Mouse (Mus musculus): ENCODE data around the gene Mblac2. TPM values are rescaled to one million over a fixed set of nuclear protein-coding genes. Genes with fewer than 3 reads are reported as not detected.
"Not testable (repeated sequence)": the region's sequence is repeated elsewhere in the genome, so short reads cannot be mapped to it uniquely, and the experiment has no call there.

Gene Mblac2
- total RNA-seq (2015) (2.7 and 3.0 TPM in 2 replicates), total RNA-seq (2017) (2.7 and 3.0 TPM in 2 replicates)

DNA sequence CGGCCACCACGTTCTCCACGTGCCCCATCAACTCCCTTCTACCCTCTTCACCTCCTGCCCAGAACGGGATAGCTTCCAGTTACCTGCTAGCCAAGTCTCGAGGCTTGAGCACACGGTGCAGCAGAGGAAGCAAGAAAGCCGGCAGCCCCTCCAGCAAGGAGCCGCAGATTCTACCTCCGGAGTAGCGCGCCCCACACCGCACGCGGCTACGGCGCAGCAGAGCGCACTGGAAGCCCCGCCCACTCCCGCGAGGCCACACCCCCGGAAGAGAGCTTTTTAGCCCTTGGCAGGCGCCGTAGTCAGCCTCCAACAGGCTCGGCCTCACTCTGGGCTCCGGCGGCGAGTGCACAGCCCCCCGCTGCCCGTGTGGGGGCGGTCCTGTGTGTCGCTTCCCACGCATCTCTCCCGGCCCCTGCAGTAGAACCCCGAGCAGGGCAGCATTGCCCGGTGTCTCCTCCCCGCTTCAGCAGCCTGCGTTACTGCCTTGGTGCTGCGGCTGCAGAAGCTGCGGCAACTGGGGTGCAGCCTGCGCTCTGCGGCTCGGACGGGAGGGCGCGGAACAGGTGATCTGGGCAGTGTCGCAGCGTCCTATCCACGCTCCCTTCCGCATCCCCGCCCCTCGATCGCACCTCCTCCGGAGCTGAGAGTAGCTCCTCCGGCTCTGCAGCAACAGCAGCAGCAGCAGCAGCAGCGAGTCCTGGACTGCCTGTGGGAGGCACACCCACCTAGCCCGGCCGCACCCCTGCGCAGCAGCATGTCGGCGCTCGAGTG lies at the start of gene Mblac2, which contains the start of gene Polr3g:
Gene Mblac2 (plus strand): TSS at position 567 of the 771 bp plus-strand sequence.
Gene Polr3g (minus strand): TSS at position 239 of the 771 bp plus-strand sequence.
- peak; percentile 81 for ATAC-seq (ENCODE audit: poor library complexity, severe bottlenecking)

DNA sequence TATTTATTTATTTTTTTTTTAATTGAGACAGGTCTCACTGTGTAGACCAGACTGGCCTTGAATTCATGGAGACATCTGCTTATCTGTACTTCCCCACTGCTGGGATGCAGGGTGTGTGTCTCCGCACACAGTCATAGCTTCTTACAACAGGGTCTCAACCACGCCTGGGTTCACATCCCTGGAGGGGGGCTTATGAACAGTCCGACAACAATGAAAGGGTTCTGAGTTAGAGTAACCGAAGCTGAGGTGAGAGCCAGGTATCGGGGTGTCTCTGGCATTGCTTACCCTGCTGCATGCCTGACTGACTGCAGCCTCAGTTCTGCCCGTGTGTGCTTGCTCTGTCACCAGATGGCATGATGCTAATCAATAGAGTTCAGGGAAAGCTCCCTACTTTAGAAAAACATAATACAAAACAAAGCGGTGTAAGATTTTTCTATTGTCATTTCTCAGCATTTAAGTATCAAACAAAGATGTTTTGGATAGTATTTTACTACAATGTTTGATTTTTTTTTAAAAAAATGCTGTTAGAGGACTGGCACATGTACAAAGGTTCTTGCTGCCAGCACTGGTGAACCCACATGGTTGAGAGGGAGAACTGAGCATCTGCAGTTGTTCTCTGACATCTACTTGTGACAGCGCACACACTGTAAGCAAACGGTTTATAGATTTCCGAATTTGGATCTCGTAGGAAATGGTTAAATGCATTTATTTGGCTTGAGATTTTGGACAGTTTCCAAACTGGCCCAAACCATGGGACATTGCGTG lies 47.4 kb upstream of the Mblac2 start:
- no peak for ATAC-seq (ENCODE audit: poor library complexity, severe bottlenecking)

DNA sequence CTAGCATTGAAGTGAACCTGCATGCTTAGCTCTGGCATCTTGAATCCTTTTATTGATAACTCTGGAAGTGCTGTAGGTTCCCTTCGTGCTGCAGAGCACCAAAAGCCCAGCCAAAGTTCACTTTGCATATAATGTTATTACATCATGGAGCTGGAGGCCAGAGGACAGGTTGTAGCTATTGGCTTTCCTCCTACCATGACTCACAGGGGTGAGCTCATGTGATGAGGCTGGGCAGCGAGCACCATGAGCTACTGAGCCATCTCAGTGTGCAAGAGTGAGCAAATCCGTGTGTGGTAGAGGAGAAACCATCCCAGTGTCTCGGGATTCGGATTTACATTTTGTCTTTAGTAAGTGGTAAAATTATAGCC lies 46.8 kb upstream of the Mblac2 start:
- ATAC-seq (ENCODE audit: poor library complexity, severe bottlenecking), result no peak

DNA sequence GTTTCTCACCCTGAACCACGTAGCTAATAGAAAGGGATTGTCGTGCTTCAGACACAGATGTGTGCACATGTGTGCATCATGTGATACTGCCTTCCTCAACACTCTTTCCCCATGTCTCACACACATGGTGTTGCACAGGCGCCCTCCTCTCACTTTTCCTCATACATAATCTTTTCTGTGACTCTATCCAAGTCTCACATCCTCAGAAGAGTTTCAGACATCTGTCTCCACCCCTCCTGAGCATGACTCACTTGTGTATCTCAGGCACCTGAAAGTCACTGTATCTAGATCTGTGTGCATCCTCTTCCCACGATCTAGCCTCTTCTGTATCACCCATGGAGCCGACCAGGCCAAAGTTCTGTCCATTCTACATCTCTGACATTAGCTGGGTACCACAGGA lies 43.4 kb upstream of the Mblac2 start:
- no peak for ATAC-seq (ENCODE audit: poor library complexity, severe bottlenecking)

DNA sequence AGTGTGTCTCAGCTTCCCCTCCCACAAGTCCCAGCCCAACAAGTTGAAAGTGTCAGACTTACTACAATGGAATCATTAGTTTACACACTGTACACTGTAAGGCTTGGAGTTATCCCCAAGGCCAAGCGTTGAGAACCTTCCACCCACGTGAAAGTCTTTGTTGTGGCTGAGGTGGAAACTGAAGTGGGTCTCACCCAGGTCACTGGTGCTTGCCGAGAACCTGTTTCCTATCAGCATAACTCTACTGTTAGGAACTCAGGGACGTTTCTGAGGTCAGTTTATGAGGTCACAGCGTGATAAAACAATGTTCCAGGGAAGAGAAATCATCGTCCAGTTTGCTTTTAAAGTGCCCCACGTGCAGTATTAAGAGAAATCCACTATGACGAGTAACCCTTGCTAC lies 35.8 kb upstream of the Mblac2 start:
- peak; percentile 51 for ATAC-seq (ENCODE audit: poor library complexity, severe bottlenecking)

DNA sequence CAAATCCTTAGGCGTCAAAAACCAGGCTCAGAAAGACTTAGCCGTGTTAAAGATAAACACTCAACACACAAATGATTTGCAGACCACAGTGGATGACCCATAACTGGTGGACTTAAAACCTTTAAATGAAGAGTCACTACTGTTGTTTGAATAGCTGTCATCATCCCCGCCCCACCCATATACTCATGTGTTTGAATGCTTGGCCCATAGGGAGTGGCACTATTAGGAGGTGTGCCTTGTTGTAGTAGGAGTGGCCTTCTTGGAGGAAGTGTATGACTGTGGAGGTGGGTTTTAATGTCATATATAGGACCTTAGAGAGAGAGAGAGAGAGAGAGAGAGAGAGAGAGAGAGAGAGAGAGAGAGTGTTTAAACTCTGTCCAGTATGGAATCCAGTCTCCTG lies 28.0 kb upstream of the Mblac2 start:
- no peak for ATAC-seq (ENCODE audit: poor library complexity, severe bottlenecking)

DNA sequence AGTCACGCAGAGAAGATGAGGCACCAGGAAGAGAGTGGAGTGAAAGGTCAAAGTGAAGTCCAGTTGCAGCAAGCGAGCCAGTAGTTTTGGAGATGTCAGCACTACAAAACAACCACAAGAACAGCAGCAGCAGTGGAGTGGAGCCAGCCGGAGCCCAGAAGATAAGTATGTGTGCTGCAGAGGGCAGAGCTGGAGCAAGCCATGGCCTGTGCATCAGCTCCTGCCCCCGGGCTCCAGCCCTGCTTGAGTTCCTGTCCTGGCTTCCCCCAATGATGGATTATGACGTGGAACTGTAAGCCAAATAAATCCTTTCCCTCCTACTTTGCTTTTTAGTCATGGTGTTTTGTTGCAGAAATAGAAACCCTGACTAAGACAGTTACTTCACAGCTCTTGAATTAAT lies 26.9 kb upstream of the Mblac2 start:
- ATAC-seq (ENCODE audit: poor library complexity, severe bottlenecking), result no peak

DNA sequence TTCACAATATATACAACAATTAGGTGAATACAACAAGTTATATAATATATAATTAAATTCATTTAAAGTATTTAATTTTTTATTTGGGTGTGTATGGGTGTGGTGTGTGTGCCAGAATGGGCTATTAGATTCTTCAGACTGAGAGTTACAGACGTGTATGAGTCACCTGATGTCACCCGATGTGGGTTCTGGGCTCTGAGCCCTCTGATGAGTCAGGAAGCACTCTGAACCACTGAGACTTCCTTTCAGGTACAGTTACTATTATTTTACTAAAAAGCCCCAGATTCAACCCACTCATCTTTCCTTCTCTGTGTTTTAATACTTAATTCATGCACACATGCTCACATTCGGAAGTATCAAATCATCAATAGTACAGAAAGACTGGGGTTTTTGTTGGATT lies 26.3 kb upstream of the Mblac2 start:
- no peak for ATAC-seq (ENCODE audit: poor library complexity, severe bottlenecking)

DNA sequence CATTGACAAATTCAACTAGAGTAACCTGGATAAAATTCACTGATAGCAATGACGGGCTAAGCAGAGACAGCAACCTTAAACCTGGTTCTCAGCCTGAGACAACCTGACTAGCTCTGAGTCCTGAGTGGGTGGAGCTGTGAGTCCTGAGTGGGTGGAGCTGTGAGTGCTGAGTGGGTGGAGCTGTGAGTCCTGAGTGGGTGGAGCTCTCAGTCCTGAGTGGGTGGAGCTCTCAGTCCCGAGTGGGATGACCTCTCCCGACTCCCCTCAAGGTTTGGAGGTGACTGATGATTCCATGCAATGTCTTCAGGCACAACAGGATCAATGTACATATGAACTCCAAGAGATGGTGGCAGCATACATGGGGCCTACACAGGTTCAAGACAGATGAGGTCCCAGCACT lies 21.6 kb upstream of the Mblac2 start:
- ATAC-seq (ENCODE audit: poor library complexity, severe bottlenecking), result no peak

DNA sequence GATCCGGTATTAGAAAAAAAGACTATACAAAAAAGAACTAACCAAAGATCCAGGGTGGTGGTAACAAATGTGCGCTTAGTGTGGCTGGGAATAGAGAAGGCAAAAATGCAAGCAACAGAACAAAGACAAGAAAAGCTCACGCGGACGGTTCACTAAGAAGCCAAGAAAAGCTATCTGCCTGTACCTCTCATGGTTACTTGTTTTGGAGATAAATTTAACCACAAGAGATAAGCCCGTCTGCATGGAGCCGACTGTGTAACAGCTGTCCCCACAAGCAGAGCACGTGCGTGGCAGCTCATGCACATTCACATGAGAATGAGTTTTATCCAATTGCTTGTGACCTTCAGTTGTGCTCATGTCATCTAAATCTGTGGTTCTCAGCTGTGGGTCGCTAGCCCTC lies 20.7 kb upstream of the Mblac2 start:
- ATAC-seq (ENCODE audit: poor library complexity, severe bottlenecking), result peak; percentile 66

DNA sequence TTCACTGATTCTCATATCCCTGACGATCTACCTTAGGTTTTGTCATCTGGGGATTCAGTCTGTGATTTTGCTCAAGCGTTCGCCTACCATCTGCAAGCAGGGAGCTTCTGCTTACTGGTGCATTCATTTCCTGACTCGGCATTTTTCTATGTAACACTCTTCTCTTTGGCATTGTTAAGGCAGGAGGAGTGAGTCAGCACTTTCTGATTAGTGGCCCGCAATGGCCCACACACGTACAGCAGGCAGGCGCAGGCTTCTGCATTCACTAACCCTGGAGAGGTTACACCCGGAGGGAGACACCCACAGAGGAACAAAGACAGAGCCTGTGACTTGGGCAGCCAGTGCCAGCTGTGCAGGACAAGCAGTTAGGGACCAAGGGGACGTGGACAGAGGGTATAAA lies 19.5 kb upstream of the Mblac2 start:
- peak; percentile 69 for ATAC-seq (ENCODE audit: poor library complexity, severe bottlenecking)

DNA sequence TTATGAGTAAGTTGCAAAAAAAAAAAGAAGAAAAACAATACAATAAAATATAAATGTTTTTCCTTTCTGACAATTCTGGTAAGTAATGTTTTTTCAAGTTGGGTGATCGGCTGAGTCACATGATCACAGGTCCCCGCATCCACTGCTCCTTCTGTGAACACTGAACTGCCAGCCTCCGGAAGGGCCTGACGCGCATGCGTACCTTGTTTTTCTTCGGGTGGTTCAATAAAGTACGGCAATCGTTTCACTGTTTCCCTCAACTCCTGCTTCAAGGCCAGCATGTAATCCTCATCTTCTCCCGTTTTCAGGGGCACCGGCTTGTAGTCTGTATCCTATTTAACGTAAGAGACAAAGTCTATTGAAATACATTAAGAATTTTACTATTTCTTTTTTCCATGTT lies 16.7 kb upstream of the Mblac2 start:
- no peak for ATAC-seq (ENCODE audit: poor library complexity, severe bottlenecking)

DNA sequence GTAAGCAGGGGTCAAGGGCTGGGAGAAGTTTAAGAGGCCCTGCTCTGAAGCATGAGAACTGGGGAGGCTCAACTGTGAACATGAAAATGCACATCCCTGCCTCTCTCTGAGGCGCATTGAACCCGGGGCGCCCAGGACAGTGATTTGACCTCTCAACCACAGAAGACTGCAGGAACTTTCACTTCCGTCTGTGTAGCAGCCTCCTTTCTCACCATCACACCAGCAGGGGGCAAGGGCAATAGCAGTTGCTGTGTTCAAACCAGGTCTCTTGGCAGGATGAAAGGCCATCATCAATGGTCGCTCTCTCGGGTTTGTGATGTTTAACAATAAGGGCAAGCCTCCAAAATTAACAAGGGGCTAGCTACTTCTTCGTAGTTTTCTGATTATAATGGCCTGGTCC lies 8.0 kb upstream of the Mblac2 start:
- ATAC-seq (ENCODE audit: poor library complexity, severe bottlenecking), result peak; percentile 85

DNA sequence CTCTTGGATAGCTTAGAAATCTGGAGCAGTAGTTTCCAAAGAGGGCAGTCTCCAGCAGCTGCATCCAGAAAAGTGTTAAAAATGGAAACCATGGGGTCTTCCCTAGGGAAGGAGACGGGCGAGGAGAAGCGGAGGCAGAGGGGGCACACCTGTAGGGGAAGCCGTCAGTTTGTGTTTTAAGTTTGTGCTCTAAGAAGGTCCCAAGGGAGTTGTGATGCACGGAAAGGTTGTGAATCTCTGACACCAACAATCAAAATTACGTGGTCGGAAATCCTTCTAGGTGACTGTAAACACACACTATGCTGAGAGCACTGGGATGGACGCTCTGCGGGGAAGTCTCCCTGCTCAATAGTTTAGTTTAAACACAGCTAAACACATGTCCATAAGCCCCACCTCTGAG lies 7.5 kb upstream of the Mblac2 start:
- ATAC-seq (ENCODE audit: poor library complexity, severe bottlenecking), result no peak

DNA sequence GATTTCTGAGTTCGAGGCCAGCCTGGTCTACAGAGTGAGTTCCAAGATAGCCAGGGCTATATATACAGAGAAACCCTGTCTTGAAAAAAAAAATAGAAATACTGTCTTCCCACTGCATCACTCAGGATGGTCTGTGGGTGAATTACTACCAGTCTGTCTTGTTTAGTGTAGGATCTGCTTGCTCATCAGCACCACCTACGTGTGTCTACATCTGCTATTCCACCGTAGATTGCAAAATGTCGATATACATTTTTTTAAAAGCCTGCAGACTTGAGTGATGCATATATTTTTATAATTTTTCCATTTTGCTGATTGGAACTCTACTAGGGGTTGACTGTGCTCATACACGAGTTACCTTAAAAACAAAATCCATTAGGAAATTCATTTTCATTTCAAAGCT lies 4.8 kb upstream of the Mblac2 start:
- ATAC-seq (ENCODE audit: poor library complexity, severe bottlenecking), result no peak

DNA sequence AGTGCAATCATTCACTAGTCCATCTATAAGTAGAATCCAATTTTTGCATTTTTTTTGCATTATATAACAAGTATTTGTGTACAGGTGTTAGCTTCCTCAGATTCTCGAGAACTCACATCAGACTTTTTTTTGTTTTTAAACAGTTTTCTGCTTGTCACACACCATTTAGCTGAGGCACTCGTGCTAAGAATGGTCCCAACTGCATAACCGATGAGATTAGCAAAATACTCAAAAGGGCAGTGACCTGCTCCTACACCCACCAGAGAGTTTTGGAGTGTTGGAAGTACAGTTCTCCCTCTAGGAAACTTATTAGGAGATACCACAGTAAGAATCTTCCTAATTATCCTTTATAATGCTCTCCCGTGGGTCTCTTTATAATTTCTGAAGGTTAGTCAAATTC lies 1.3 kb upstream of the Mblac2 start:
- no peak for ATAC-seq (ENCODE audit: poor library complexity, severe bottlenecking)

DNA sequence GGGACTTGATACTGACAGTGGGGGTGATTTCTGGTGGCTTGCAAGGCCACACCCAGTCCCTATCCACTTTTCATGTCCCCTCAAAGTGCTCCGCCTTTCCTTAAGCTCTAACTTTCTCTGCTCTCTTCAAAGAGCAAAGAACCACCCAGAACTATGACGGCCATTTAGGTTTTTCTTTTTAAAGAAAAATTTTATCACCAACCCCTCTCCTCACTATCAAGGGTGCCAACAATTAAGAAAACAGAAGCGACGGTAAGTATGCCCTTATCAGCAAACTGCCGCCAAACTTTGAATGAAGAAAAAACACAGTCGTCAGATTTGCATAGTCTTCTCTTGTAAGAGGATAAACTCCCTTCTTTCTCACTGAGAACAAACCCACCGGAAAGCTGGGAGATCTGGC lies 875 bp upstream of the Mblac2 start:
- peak; percentile 1 for ATAC-seq (ENCODE audit: poor library complexity, severe bottlenecking)

DNA sequence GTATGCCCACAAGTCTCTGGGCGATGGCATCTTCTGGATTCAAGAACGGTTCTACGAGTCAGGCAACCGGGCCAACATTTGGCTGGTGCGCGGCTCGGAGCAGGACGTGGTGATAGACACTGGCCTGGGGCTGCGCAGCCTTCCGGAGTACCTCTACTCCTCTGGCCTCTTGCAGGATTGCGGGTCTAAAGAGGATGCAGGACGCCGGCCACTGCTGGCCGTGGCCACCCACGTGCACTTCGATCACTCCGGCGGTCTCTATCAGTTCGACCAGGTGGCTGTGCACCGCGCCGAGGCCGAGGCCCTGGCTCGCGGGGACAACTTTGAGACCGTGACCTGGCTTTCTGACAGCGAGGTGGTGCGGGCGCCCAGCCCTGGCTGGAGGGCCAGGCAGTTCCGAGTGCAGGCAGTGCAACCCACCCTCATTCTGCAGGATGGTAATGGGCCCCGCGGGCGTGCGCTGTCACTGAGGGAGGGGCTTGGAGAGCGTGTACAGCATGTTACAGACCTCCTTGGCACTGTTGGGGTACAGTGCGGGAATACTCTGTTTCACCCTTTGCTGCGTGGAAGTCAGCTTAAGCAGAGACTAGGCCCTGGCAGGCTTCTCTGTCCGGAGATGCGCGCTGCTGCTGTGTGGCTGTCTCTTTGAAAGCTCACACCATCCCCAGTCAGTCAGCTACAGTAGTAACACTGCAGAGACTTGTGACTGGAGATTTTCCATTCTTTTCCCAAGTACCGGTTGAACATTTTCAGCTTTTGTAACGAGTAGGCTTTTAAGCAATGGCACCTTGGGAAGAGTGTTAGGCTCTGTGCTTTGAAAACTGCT lies 618 bp downstream of the Mblac2 start:
- ATAC-seq (ENCODE audit: poor library complexity, severe bottlenecking), result no peak; the same call in none of the 2 replicates

DNA sequence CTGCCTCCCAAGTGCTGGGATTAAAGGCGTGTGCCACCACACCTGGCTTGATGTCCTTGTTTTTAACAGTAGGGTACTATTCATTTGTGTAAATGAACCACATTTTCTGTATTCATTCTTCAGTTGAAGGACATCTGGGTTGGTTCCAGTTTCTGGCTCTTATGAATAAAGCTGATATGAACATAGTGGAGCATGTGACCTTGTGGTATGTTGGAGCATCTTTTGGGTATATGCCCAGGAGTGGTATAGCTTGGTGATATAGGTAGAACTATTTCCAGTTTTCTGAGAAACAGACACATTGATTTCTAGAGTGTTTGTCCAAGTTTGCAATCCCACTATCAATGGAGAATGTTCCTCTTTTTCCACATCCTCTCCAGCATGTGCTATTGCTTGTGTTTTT lies 2.8 kb downstream of the Mblac2 start:
- no peak for ATAC-seq (ENCODE audit: poor library complexity, severe bottlenecking)

DNA sequence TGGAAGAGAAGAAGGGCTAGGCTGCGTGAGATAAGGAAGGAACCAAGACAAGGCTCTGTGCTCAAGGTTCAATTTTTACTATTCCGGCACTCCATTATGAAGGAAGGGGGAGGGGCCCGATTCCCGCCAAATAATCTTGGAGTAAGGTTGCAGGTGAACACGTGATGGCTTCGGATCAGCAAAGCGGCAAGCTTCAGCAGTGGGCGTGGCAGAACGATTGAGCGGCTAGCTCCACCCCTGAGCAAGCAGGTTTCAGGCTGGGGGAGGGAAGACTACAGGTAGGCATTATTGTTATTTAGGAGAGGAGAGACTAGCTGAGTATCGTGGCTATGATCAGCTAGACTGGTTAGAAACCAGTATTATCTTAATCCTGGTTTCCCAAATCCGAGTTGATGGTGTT lies 17.0 kb downstream of the Mblac2 start:
- not testable (repeated sequence) for ATAC-seq (ENCODE audit: poor library complexity, severe bottlenecking)

DNA sequence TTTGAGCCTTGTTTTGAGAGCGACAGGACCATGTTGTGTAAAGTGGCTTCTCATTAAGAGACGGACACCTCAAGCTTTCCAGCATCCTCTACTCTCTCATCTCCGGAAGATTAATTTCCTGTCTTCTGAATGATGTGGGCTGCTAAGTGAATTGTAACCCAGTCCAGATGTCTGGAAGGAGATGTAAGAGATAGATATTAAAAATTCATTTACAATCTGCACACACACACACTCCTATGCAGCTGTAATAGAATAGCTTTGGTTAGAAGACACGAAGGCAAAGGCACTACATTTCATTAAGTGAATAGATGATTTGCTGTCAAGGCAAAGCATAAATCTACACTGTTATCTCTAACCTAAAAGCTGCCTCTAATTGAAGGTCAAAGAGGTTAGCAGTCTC lies 18.0 kb downstream of the Mblac2 start:
- ATAC-seq (ENCODE audit: poor library complexity, severe bottlenecking), result no peak
